Mouse (Mus musculus): ENCODE results near the gene Gm17606. TPM values are rescaled to one million over a fixed set of nuclear protein-coding genes. Genes with fewer than 3 reads are reported as not detected.
"Not testable (repeated sequence)": the region's sequence is repeated elsewhere in the genome, so short reads cannot be mapped to it uniquely, and the experiment has no call there.

Gene Gm17606
- polyA plus RNA-seq, 1 experiment = not detected

- H3K4me3 ChIP-seq (replicated peaks; ENCODE audit: extremely low read depth, low read depth, low read length) = peak overlapping the region; percentile 39
- WGBS = 82% methylated on average over 8 of the region's 8 CpGs
- no peak for DNase-seq
- TF ChIP-seq POLR2A (IDR thresholded peaks at IDR 0.05; ENCODE audit: borderline replicate concordance, extremely low read depth, low read depth, low read length) = no peak
- no peak for TF ChIP-seq CTCF (IDR thresholded peaks at IDR 0.05; ENCODE audit: insufficient read depth, low read length)
- H3K4me1 ChIP-seq (ENCODE audit: control insufficient read depth, insufficient read depth, low read length) = peaks cover 3% of the 10 kb centered on the region; the same call in 1 of the 2 replicates
Measured at GRCm38 (mm10) chr14:54603686-54604085, 37.1 kb upstream of the Gm17606 start.

- H3K4me1 ChIP-seq (ENCODE audit: control insufficient read depth, insufficient read depth, low read length) = peaks cover 3% of the 10 kb centered on the region; the same call in 1 of the 2 replicates
- peak within 1 kb of the TSS; percentile 98 for H3K4me3 ChIP-seq (replicated peaks; ENCODE audit: extremely low read depth, low read depth, low read length)
- peak; percentile 77 for DNase-seq
- peak; percentile 54; the same call in 1 of the 2 replicates for TF ChIP-seq POLR2A (IDR thresholded peaks at IDR 0.05; ENCODE audit: borderline replicate concordance, extremely low read depth, low read depth, low read length)
- TF ChIP-seq CTCF (IDR thresholded peaks at IDR 0.05; ENCODE audit: insufficient read depth, low read length) = no peak
- WGBS = 0% methylated on average over 39 of the region's 39 CpGs
Measured at GRCm38 (mm10) chr14:54605752-54606321, 34.9 kb upstream of the Gm17606 start, which contains the start of gene 4931414P19Rik. TSS of gene 4931414P19Rik (minus strand) at chr14:54605993.

GRCm38 (mm10) chr14:54607226-54607625, 33.5 kb upstream of the Gm17606 start:
- 54% methylated on average over 8 of the region's 8 CpGs for WGBS
- TF ChIP-seq POLR2A (IDR thresholded peaks at IDR 0.05; ENCODE audit: borderline replicate concordance, extremely low read depth, low read depth, low read length) = no peak
- TF ChIP-seq CTCF (IDR thresholded peaks at IDR 0.05; ENCODE audit: insufficient read depth, low read length) = no peak
- no peak for DNase-seq
- peaks cover 3% of the 10 kb centered on the region; the same call in 1 of the 2 replicates for H3K4me1 ChIP-seq (ENCODE audit: control insufficient read depth, insufficient read depth, low read length)
- H3K4me3 ChIP-seq (replicated peaks; ENCODE audit: extremely low read depth, low read depth, low read length) = no peak overlapping the region

GRCm38 (mm10) chr14:54609245-54609644, 31.5 kb upstream of the Gm17606 start:
- no peak overlapping the region for H3K4me3 ChIP-seq (replicated peaks; ENCODE audit: extremely low read depth, low read depth, low read length)
- no peaks in the 10 kb centered on the region for H3K4me1 ChIP-seq (ENCODE audit: control insufficient read depth, insufficient read depth, low read length)
- WGBS = 52% methylated on average over 4 of the region's 4 CpGs
- no peak for TF ChIP-seq POLR2A (IDR thresholded peaks at IDR 0.05; ENCODE audit: borderline replicate concordance, extremely low read depth, low read depth, low read length)
- no peak for TF ChIP-seq CTCF (IDR thresholded peaks at IDR 0.05; ENCODE audit: insufficient read depth, low read length)
- no peak for DNase-seq

GRCm38 (mm10) chr14:54609962-54610361, 30.8 kb upstream of the Gm17606 start:
- no peak for DNase-seq
- 65% methylated on average over 4 of the region's 4 CpGs for WGBS
- H3K4me3 ChIP-seq (replicated peaks; ENCODE audit: extremely low read depth, low read depth, low read length) = no peak overlapping the region
- H3K4me1 ChIP-seq (ENCODE audit: control insufficient read depth, insufficient read depth, low read length) = no peaks in the 10 kb centered on the region
- TF ChIP-seq CTCF (IDR thresholded peaks at IDR 0.05; ENCODE audit: insufficient read depth, low read length) (peak; percentile 46; the same call in 1 of the 2 replicates), POLR2A (IDR thresholded peaks at IDR 0.05; ENCODE audit: borderline replicate concordance, extremely low read depth, low read depth, low read length) (no peak)

- no peaks in the 10 kb centered on the region for H3K4me1 ChIP-seq (ENCODE audit: control insufficient read depth, insufficient read depth, low read length)
- no peak overlapping the region for H3K4me3 ChIP-seq (replicated peaks; ENCODE audit: extremely low read depth, low read depth, low read length)
- TF ChIP-seq CTCF (IDR thresholded peaks at IDR 0.05; ENCODE audit: insufficient read depth, low read length) = no peak
- WGBS = 81% methylated on average over 6 of the region's 6 CpGs
- no peak for DNase-seq
Measured at GRCm38 (mm10) chr14:54610648-54611047, 30.1 kb upstream of the Gm17606 start.

- DNase-seq; H3K4me3 ChIP-seq (replicated peaks; ENCODE audit: extremely low read depth, low read depth, low read length); H3K4me1 ChIP-seq (ENCODE audit: control insufficient read depth, insufficient read depth, low read length): not testable (repeated sequence)
- WGBS = 92% methylated on average over 16 of the region's 16 CpGs
Measured at GRCm38 (mm10) chr14:54614130-54614529, 26.6 kb upstream of the Gm17606 start.

GRCm38 (mm10) chr14:54616226-54616825, 24.4 kb upstream of the Gm17606 start:
- WGBS = 91% methylated on average over 16 of the region's 16 CpGs
- TF ChIP-seq POLR2A (IDR thresholded peaks at IDR 0.05; ENCODE audit: borderline replicate concordance, extremely low read depth, low read depth, low read length) (no peak), CTCF (IDR thresholded peaks at IDR 0.05; ENCODE audit: insufficient read depth, low read length) (no peak)
- Histone ChIP-seq H3K4me1 (ENCODE audit: control insufficient read depth, insufficient read depth, low read length) (no peaks in the 10 kb centered on the region; the same call in 1 of the 2 replicates), H3K4me3 (replicated peaks; ENCODE audit: extremely low read depth, low read depth, low read length) (no peak overlapping the region)
- DNase-seq = no peak

GRCm38 (mm10) chr14:54617152-54617896, 23.4 kb upstream of the Gm17606 start:
- TF ChIP-seq CTCF (IDR thresholded peaks at IDR 0.05; ENCODE audit: insufficient read depth, low read length) = no peak
- 1% methylated on average over 38 of the region's 38 CpGs for WGBS
- no peaks in the 10 kb centered on the region; the same call in 1 of the 2 replicates for H3K4me1 ChIP-seq (ENCODE audit: control insufficient read depth, insufficient read depth, low read length)
- peak overlapping the region; percentile 89 for H3K4me3 ChIP-seq (replicated peaks; ENCODE audit: extremely low read depth, low read depth, low read length)
- no peak for DNase-seq

All from lung, adult 2 months (tissue).